Mouse (Mus musculus) liver, embryonic 12.5 days (tissue): ENCODE measurements around the gene Ikbke. TPM values are rescaled to one million over a fixed set of nuclear protein-coding genes. Genes with fewer than 3 reads are reported as not detected.

Source experiments
- ATAC-seq: fragments of 200-750 bp; cut with Nextera tagmentation; 2 replicates; pipeline ENCODE4 v1.8.0; 2017; ENCODE audit warnings: moderate number of reproducible peaks, mild to moderate bottlenecking, moderate library complexity
- H3K27ac ChIP-seq: fragments of 300-500 bp; sonication (generic); 2 replicates; pipeline ENCODE4 v1.5.1; 2016; ENCODE audit warnings: mild to moderate bottlenecking
- H3K27me3 ChIP-seq: fragments of 300-500 bp; sonication (generic); replicated peaks from 2 replicates; pipeline ENCODE4 v1.6.1; 2016; ENCODE audit warnings: mild to moderate bottlenecking, moderate library complexity
- H3K36me3 ChIP-seq: fragments of 300-500 bp; sonication (generic); 2 replicates; pipeline ENCODE4 v1.6.1; 2016; ENCODE audit warnings: mild to moderate bottlenecking, moderate library complexity
- H3K4me1 ChIP-seq: fragments of 300-500 bp; sonication (generic); 2 replicates; pipeline ENCODE4 v1.6.1; 2016
- H3K4me2 ChIP-seq: fragments of 300-500 bp; sonication (generic); 2 replicates; pipeline ENCODE4 v1.6.1; 2016; ENCODE audit warnings: mild to moderate bottlenecking, moderate library complexity
- H3K4me3 ChIP-seq: fragments of 300-500 bp; sonication (generic); 2 replicates; pipeline ENCODE4 v1.5.1; 2016; ENCODE audit warnings: mild to moderate bottlenecking, moderate library complexity
- H3K9ac ChIP-seq: fragments of 300-500 bp; sonication (generic); 2 replicates; pipeline ENCODE4 v1.6.1; 2016; ENCODE audit warnings: mild to moderate bottlenecking, moderate library complexity
- H3K9me3 ChIP-seq: fragments of 300-500 bp; sonication (generic); replicated peaks from 2 replicates; pipeline ENCODE4 v1.6.1; 2016; ENCODE audit warnings: mild to moderate bottlenecking, moderate library complexity
- WGBS: fragments of 180-500 bp; shearing (Covaris S2); methylation state at CpG from one replicate; pipeline ENCODE4 v1.1.7; 2016; ENCODE audit not compliant: insufficient replicate concordance; 5-methylcytosine and 5-hydroxymethylcytosine counted together
- polyA plus RNA-seq: library from polyadenylated mRNA; unstranded; fragments of >200 nt; fragmentation: Nextera tagmentation; extraction: Ambion mirVana; gene quantifications from 2 replicates; pipeline ENCODE4 v1.2.1, GENCODE M21; 2016

Ikbke gene
- polyA plus RNA-seq, 1 experiment from 2014 or later: 4.5 TPM

GRCm38 (mm10) chr1:131206342-131206741, 73.1 kb downstream of the Ikbke start:
- ATAC-seq: no peak
- 59% methylated on average over 5 of the region's 5 CpGs for WGBS
- Histone ChIP-seq H3K9ac (no peak overlapping the region), H3K4me2 (no peak overlapping the region), H3K9me3 (no peaks in the 10 kb centered on the region), H3K4me1 (no peaks in the 10 kb centered on the region), H3K27ac (no peak overlapping the region), H3K4me3 (no peak overlapping the region), H3K27me3 (0 out of 2 replicates have a peak, but pooled peaks cover 4% of the 10 kb centered on the region), H3K36me3 (no peaks in the 10 kb centered on the region)

- Histone ChIP-seq H3K36me3 (no peaks in the 10 kb centered on the region), H3K27me3 (0 out of 2 replicates have a peak, but pooled peaks cover 7% of the 10 kb centered on the region), H3K9ac (no peak overlapping the region), H3K27ac (no peak overlapping the region), H3K4me3 (no peak overlapping the region), H3K9me3 (no peaks in the 10 kb centered on the region), H3K4me1 (peaks cover 16% of the 10 kb centered on the region), H3K4me2 (no peak overlapping the region)
- WGBS: 52% methylated on average over 8 of the region's 8 CpGs
- ATAC-seq: no peak
These were observed 74.9 kb downstream of the Ikbke start for GRCm38 (mm10) chr1:131204461-131204860.

Other genes starting within 250 kb of the Ikbke start
- 25.7 and 27.0 TPM in 2 replicates for gene Mapkapk2, start 181.8 kb downstream of the Ikbke start, polyA plus RNA-seq
- 17.6 and 17.7 TPM in 2 replicates for gene Dyrk3, start 141.3 kb downstream of the Ikbke start, polyA plus RNA-seq
- gene Eif2d, start 126.4 kb downstream of the Ikbke start, polyA plus RNA-seq: 42.2 and 42.6 TPM in 2 replicates
- 3.9 and 4.7 TPM in 2 replicates for gene Rassf5, start 34.3 kb downstream of the Ikbke start, polyA plus RNA-seq
- gene Srgap2, start 247.7 kb upstream of the Ikbke start, polyA plus RNA-seq: 5.8 and 7.8 TPM in 2 replicates
- 3.4 and 3.7 TPM in 2 replicates for gene Fam72a, start 248.3 kb upstream of the Ikbke start, polyA plus RNA-seq